Mouse (Mus musculus) lung, postnatal 10 days (tissue): ENCODE measurements at regions not wholly inside any gene's neighbourhood (a gene's known extent, or its start where the extent isn't known, plus 50 kb on each side); places are given as distances from the start of the nearest gene placed in this dataset.

Source experiments
- DNase-seq: peaks from one replicate; pipeline ENCODE4 v3.0.0; 2021

DNA sequence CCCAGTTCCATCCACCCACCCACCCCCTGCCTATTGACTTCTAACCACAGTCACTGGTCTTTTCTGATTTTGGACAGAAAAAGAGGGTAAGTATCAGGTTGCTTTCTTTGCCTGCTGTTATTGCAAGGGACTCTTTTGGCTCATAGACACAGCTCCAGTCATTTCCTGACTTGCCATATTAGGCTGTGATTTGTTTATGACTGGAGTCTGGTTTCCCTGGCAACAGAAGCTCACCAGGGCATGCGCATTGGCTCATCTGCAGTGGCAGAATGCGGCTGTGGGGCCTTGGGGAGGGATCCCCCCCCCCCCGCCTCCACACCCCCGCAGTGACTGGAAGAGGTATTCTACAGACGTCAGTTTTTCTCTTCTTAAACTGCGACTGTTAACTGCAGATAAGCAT is 65.9 kb downstream of the Cdr1 start:
- peak; percentile 6 for DNase-seq

DNA sequence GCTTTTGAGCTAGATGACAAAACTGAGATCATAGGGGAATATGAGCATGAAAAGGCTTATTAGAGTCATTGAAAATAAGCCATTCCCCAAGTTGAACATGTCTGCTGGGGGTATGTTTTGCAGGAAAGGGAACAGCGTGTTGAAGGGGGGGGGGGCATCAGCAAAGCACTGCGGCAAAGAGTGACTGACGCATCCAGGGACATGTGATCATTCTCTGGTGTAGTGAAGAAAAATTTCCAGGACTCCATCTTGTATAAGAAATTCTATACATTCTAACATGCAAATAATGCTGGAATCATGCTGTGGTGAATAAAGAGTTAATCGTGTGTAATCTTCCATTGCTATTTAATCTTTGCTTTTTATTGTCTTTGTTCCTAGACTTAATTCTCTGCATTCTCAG is 68.0 kb downstream of the Cdr1 start:
- DNase-seq, result no peak

DNA sequence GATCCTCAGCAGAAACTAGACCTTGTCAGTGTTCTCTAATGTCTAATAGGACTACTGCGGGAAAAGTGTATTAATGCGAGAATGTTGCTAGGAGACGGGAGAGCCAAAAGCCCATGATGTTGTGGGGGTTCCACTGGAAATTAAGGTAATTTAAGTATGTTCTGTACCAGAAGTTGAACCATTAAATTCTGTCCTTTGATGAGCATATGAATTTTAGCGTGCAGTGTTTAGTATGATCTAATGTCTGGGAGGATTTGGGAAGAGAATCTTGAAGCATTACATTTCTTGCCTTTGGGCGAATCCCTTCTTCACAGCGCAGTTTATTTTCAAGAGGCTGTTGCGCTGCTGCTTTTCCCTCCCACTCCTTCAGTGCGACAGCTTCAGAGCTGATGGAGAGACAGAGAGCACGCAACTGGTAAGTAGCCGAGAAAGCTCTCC is 69.3 kb downstream of the Cdr1 start:
- DNase-seq, result no peak
